Mouse (Mus musculus) small intestine, adult 2 months (tissue): ENCODE measurements around the gene Osbpl11.

Experiments
- CTCF ChIP-seq: fragments of 200-500 bp; IDR thresholded peaks from 2 replicates; pipeline ENCODE4 v1.5.1; 2012; ENCODE audit warnings: low read depth, mild to moderate bottlenecking, control low read depth, inconsistent platforms, low read length, moderate library complexity, mixed read lengths; ENCODE audit not compliant: insufficient replicate concordance, insufficient read length; ENCODE audit errors: extremely low read depth
- POLR2A ChIP-seq: fragments of 200-500 bp; IDR thresholded peaks from 2 replicates; pipeline ENCODE4 v1.6.1; 2012; ENCODE audit warnings: low read depth, mild to moderate bottlenecking, control low read depth, inconsistent platforms, low read length, moderate library complexity

DNA sequence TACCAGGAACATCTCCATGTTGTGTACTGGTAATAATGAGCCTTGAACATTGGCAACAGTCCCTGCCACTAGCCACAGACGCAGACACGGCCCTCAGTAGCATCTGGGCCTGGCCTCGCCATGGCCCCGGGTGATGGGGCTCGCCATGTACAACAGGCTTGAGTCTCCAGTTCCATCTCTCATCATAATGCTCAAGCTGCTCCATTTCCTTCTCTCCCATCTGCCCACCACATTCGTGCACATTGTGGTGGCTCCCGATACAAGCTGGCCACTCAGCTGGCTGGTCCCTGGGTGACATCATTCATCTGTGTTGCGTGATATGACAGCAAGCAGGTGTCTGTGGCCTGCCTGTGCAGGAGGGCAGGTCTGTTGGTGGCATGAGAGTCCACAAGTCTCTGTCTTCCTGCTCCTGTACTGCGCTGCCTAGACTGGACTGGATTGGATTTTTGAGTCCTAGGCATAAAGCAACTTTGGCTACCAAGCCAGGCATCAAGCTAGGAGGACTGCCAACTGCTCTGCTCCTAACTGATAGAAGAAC is 60.1 kb downstream of the Osbpl11 start:
- no peak for TF ChIP-seq POLR2A
- no peak for TF ChIP-seq CTCF
